Mouse (Mus musculus): Measurements from ENCODE around the gene Cdnf. TPM values are rescaled to one million over a fixed set of nuclear protein-coding genes. Genes with fewer than 3 reads are reported as not detected.

The Cdnf gene
- polyA plus RNA-seq, 1 experiment = 1.9 TPM

GRCm38 (mm10) chr2:3493833-3494409 is 18.9 kb upstream of the Cdnf start:
- H3K4me1 ChIP-seq (ENCODE audit: control insufficient read depth, insufficient read depth, low read length) = no peaks in the 10 kb centered on the region
- no peak for TF ChIP-seq POLR2A (IDR thresholded peaks at IDR 0.05; ENCODE audit: control insufficient read depth, low read depth, low read length)
- TF ChIP-seq CTCF (IDR thresholded peaks at IDR 0.05; ENCODE audit: control insufficient read depth, insufficient read depth, insufficient replicate concordance, low read depth, low read length) = no peak
- H3K27me3 ChIP-seq (ENCODE audit: control insufficient read depth, insufficient read depth, low read length) = no peaks in the 10 kb centered on the region
- no peaks in the 10 kb centered on the region; the same call in none of the 2 replicates for H3K36me3 ChIP-seq (ENCODE audit: control insufficient read depth, insufficient read depth, low read length)
- H3K4me3 ChIP-seq (ENCODE audit: control insufficient read depth, low read depth, low read length) = no peak overlapping the region
- no peak overlapping the region for H3K27ac ChIP-seq (ENCODE audit: control insufficient read depth, insufficient read depth, low read depth, low read length)

- Histone ChIP-seq H3K27me3 (ENCODE audit: control insufficient read depth, insufficient read depth, low read length) (no peaks in the 10 kb centered on the region), H3K4me1 (ENCODE audit: control insufficient read depth, insufficient read depth, low read length) (no peaks in the 10 kb centered on the region), H3K4me3 (ENCODE audit: control insufficient read depth, low read depth, low read length) (no peak overlapping the region), H3K27ac (ENCODE audit: control insufficient read depth, insufficient read depth, low read depth, low read length) (no peak overlapping the region), H3K36me3 (ENCODE audit: control insufficient read depth, insufficient read depth, low read length) (peaks cover 1% of the 10 kb centered on the region)
- TF ChIP-seq POLR2A (IDR thresholded peaks at IDR 0.05; ENCODE audit: control insufficient read depth, low read depth, low read length) (no peak), CTCF (IDR thresholded peaks at IDR 0.05; ENCODE audit: control insufficient read depth, insufficient read depth, insufficient replicate concordance, low read depth, low read length) (no peak)
Measured at GRCm38 (mm10) chr2:3499543-3499942, 13.3 kb upstream of the Cdnf start.

GRCm38 (mm10) chr2:3500886-3501285 is 11.9 kb upstream of the Cdnf start:
- Histone ChIP-seq H3K4me3 (ENCODE audit: control insufficient read depth, low read depth, low read length) (no peak overlapping the region), H3K4me1 (ENCODE audit: control insufficient read depth, insufficient read depth, low read length) (no peaks in the 10 kb centered on the region), H3K27me3 (ENCODE audit: control insufficient read depth, insufficient read depth, low read length) (no peaks in the 10 kb centered on the region), H3K36me3 (ENCODE audit: control insufficient read depth, insufficient read depth, low read length) (peaks cover 1% of the 10 kb centered on the region), H3K27ac (ENCODE audit: control insufficient read depth, insufficient read depth, low read depth, low read length) (no peak overlapping the region)
- TF ChIP-seq POLR2A (IDR thresholded peaks at IDR 0.05; ENCODE audit: control insufficient read depth, low read depth, low read length) (no peak), CTCF (IDR thresholded peaks at IDR 0.05; ENCODE audit: control insufficient read depth, insufficient read depth, insufficient replicate concordance, low read depth, low read length) (no peak)

- Histone ChIP-seq H3K27me3 (ENCODE audit: control insufficient read depth, insufficient read depth, low read length) (no peaks in the 10 kb centered on the region), H3K27ac (ENCODE audit: control insufficient read depth, insufficient read depth, low read depth, low read length) (peak overlapping the region; percentile 61), H3K4me3 (ENCODE audit: control insufficient read depth, low read depth, low read length) (peak overlapping the region; percentile 95), H3K36me3 (ENCODE audit: control insufficient read depth, insufficient read depth, low read length) (no peaks in the 10 kb centered on the region), H3K4me1 (ENCODE audit: control insufficient read depth, insufficient read depth, low read length) (peaks cover 4% of the 10 kb centered on the region)
- TF ChIP-seq POLR2A (IDR thresholded peaks at IDR 0.05; ENCODE audit: control insufficient read depth, low read depth, low read length) (no peak), CTCF (IDR thresholded peaks at IDR 0.05; ENCODE audit: control insufficient read depth, insufficient read depth, insufficient replicate concordance, low read depth, low read length) (no peak)
Measured at GRCm38 (mm10) chr2:3512076-3512475, 754 bp upstream of the Cdnf start.

GRCm38 (mm10) chr2:3522558-3522957 is 9.7 kb downstream of the Cdnf start:
- no peak for TF ChIP-seq CTCF (IDR thresholded peaks at IDR 0.05; ENCODE audit: control insufficient read depth, insufficient read depth, insufficient replicate concordance, low read depth, low read length)
- TF ChIP-seq POLR2A (IDR thresholded peaks at IDR 0.05; ENCODE audit: control insufficient read depth, low read depth, low read length) = no peak
- Histone ChIP-seq H3K27me3 (ENCODE audit: control insufficient read depth, insufficient read depth, low read length) (no peaks in the 10 kb centered on the region), H3K4me1 (ENCODE audit: control insufficient read depth, insufficient read depth, low read length) (no peaks in the 10 kb centered on the region), H3K36me3 (ENCODE audit: control insufficient read depth, insufficient read depth, low read length) (no peaks in the 10 kb centered on the region; the same call in 1 of the 2 replicates), H3K4me3 (ENCODE audit: control insufficient read depth, low read depth, low read length) (no peak overlapping the region), H3K27ac (ENCODE audit: control insufficient read depth, insufficient read depth, low read depth, low read length) (no peak overlapping the region)

GRCm38 (mm10) chr2:3526288-3526687 is 13.5 kb downstream of the Cdnf start:
- no peaks in the 10 kb centered on the region; the same call in 1 of the 2 replicates for H3K36me3 ChIP-seq (ENCODE audit: control insufficient read depth, insufficient read depth, low read length)
- no peaks in the 10 kb centered on the region for H3K27me3 ChIP-seq (ENCODE audit: control insufficient read depth, insufficient read depth, low read length)
- no peaks in the 10 kb centered on the region for H3K4me1 ChIP-seq (ENCODE audit: control insufficient read depth, insufficient read depth, low read length)
- TF ChIP-seq CTCF (IDR thresholded peaks at IDR 0.05; ENCODE audit: control insufficient read depth, insufficient read depth, insufficient replicate concordance, low read depth, low read length) = no peak
- no peak for TF ChIP-seq POLR2A (IDR thresholded peaks at IDR 0.05; ENCODE audit: control insufficient read depth, low read depth, low read length)
- H3K27ac ChIP-seq (ENCODE audit: control insufficient read depth, insufficient read depth, low read depth, low read length) = no peak overlapping the region
- no peak overlapping the region for H3K4me3 ChIP-seq (ENCODE audit: control insufficient read depth, low read depth, low read length)

- Histone ChIP-seq H3K4me1 (ENCODE audit: control insufficient read depth, insufficient read depth, low read length) (no peaks in the 10 kb centered on the region), H3K4me3 (ENCODE audit: control insufficient read depth, low read depth, low read length) (no peak overlapping the region)
Measured at GRCm38 (mm10) chr2:3541307-3542079, 28.7 kb downstream of the Cdnf start.

More at GRCm38 (mm10) chr2:3541307-3542079, 28.7 kb downstream of the Cdnf start:
- Histone ChIP-seq H3K27me3 (ENCODE audit: control insufficient read depth, insufficient read depth, low read length) (no peaks in the 10 kb centered on the region), H3K36me3 (ENCODE audit: control insufficient read depth, insufficient read depth, low read length) (no peaks in the 10 kb centered on the region), H3K27ac (ENCODE audit: control insufficient read depth, insufficient read depth, low read depth, low read length) (no peak overlapping the region)
- TF ChIP-seq CTCF (IDR thresholded peaks at IDR 0.05; ENCODE audit: control insufficient read depth, insufficient read depth, insufficient replicate concordance, low read depth, low read length) (no peak), POLR2A (IDR thresholded peaks at IDR 0.05; ENCODE audit: control insufficient read depth, low read depth, low read length) (no peak)

Data from testis, adult 2 months (tissue).